Mouse (Mus musculus) gastrocnemius, adult 2 months (tissue): ENCODE results near the gene Taf6. TPM values are rescaled to one million over a fixed set of nuclear protein-coding genes. Genes with fewer than 3 reads are reported as not detected.
A peak's percentile ranks its signal among the peaks of the same experiment; 100 is the strongest.

Experiments used
- DNase-seq: peaks from one replicate; pipeline ENCODE4 v3.0.0; 2022
- H3K27ac ChIP-seq: fragments of 200-600 bp; 2 replicates; pipeline ENCODE4 v1.8.1; 2022; ENCODE audit warnings: mild to moderate bottlenecking
- H3K4me3 ChIP-seq: fragments of 200-600 bp; 2 replicates; pipeline ENCODE4 v1.8.1; 2022; ENCODE audit warnings: mild to moderate bottlenecking, moderate library complexity
- CTCF ChIP-seq: fragments of 200-600 bp; IDR thresholded peaks from 2 replicates; pipeline ENCODE4 v1.8.1; 2022; ENCODE audit warnings: antibody characterized with exemption, mild to moderate bottlenecking, moderate library complexity
- intact Hi-C: fragments of 180-260 bp; cut with DNase I; formaldehyde crosslinking; loops from one replicate; pipeline ENCODE4 v1.15.1; 2025
- microRNA-seq: library from miRNA; unstranded; fragments of <30 nt; microRNA quantifications from one replicate; pipeline ENCODE4 v1.2.0, GENCODE M21; 2021
- total RNA-seq, 2 experiments: library from RNA; stranded (reverse); gene quantifications; 2 replicates each; pipeline ENCODE4 v1.2.3; 2021

Gene Taf6
- total RNA-seq, 2 experiments from 2014 or later: 30.5 to 33.1 TPM

- intact Hi-C loops: no loop called here
- no peak overlapping the region for H3K27ac ChIP-seq
- DNase-seq: no peak
- no peak overlapping the region for H3K4me3 ChIP-seq
- no peak for TF ChIP-seq CTCF
Measured at GRCm38 (mm10) chr5:138163610-138164009, 23.6 kb downstream of the Taf6 start.

DNA sequence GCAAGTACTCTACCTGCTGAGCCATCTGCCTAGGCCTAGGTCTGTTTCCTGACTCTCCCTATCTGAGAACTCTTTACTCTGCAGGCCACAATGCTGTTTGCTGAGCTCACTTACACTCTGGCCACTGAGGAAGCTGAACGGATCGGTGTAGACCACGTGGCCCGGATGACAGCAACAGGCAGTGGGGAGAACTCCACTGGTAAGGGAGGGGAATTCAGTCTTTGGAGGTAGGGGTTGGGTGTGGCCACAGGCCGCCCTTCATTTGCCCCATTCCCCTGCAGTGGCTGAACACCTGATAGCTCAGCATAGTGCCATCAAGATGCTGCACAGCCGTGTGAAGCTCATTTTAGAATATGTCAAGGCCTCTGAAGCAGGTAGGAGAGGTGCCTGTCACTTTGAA is 24.2 kb downstream of the Taf6 start:
- Histone ChIP-seq H3K4me3 (no peak overlapping the region), H3K27ac (no peak overlapping the region)
- TF ChIP-seq CTCF: no peak
- DNase-seq: no peak
- intact Hi-C loops: no loop called here

- Histone ChIP-seq H3K27ac (peak within 1 kb of the TSS; percentile 83), H3K4me3 (peak within 1 kb of the TSS; percentile 87)
- peak; percentile 96 for DNase-seq
- TF ChIP-seq CTCF: no peak
- intact Hi-C loops: no loop called here
Measured at GRCm38 (mm10) chr5:138160842-138161665, 26.2 kb downstream of the Taf6 start, which contains the start of gene Cops6. TSS of gene Cops6 (plus strand) at chr5:138161071.

GRCm38 (mm10) chr5:138160224-138160762 is 27.0 kb downstream of the Taf6 start:
- intact Hi-C loops: no loop called here
- no peak for DNase-seq
- Histone ChIP-seq H3K27ac (peak overlapping the region; percentile 83), H3K4me3 (peak overlapping the region; percentile 87)
- TF ChIP-seq CTCF: no peak

- peak; percentile 88 for TF ChIP-seq CTCF
- intact Hi-C loops: loop anchor here (1.0 to 5.0 kb wide), 2 partner anchors 38 to 68 kb away; partner anchors contain the start of gene Zkscan1
- Histone ChIP-seq H3K4me3 (peak within 1 kb of the TSS; percentile 84), H3K27ac (peak within 1 kb of the TSS; percentile 96)
- DNase-seq: peak; percentile 88
Measured at GRCm38 (mm10) chr5:138155443-138155976, 31.7 kb downstream of the Taf6 start, which contains the start of gene Zfp113. TSS of gene Zfp113 (minus strand) at chr5:138155744.

GRCm38 (mm10) chr5:138154390-138154789 is 32.9 kb downstream of the Taf6 start:
- TF ChIP-seq CTCF: no peak
- intact Hi-C loops: no loop called here
- Histone ChIP-seq H3K4me3 (peak overlapping the region; percentile 84), H3K27ac (no peak overlapping the region; the same call in 1 of the 2 replicates)
- DNase-seq: no peak

- Histone ChIP-seq H3K4me3 (no peak overlapping the region), H3K27ac (no peak overlapping the region)
- DNase-seq: no peak
- intact Hi-C loops: no loop called here
- no peak for TF ChIP-seq CTCF
Measured at GRCm38 (mm10) chr5:138138585-138138984, 48.7 kb downstream of the Taf6 start.

DNA sequence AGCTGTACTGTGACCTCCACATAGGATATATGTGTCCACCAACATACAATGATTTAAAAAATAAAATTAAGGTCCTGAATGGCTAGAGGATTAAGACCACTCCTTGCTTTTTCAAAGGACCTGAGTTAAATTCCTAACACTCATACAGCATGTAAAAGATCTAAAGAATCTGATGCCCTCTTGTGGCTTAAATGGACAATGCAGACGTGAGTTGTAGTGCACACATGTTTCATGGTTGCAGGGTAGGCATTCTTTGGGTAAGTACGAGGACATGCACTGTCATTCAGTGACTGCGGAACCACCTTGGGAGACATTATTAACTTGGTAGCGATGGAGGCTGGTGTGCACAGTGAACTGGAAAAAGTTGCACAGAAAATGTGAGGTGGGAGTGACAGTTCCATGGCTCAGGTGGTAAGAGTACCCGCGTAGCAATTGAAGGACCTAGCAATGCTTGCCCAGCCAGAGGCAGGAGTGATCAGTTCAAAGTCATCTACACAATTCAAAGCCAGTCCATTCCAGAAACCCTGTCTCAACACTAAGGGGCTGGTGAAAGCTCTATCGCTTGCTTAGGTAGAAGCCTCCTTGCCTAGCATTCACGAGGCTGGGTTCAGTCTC is 49.2 kb downstream of the Taf6 start:
- peak; percentile 65 for TF ChIP-seq CTCF
- intact Hi-C loops: no loop called here
- no peak for DNase-seq
- H3K4me3 ChIP-seq: no peak overlapping the region
- no peak overlapping the region for H3K27ac ChIP-seq

DNA sequence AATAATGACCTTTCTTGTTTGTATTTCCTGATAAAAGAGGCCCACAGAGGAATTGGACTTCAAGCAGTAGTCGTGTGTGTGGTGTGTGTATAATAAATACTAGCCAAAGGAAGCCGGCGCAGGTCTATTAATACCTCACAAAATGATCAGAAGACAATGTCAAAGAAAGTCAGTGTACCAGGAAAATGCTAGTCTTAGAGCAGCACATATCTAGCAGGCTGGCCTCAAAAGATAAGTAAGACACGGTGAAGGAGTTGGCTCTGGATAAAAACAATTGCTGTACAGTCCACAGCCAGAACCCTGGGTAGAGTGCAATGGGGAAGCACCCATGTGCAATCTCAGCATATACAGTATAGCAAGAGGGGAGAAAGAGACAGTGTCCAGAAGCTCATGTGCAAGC is 50.0 kb downstream of the Taf6 start:
- TF ChIP-seq CTCF: no peak
- H3K27ac ChIP-seq: no peak overlapping the region
- intact Hi-C loops: no loop called here
- H3K4me3 ChIP-seq: no peak overlapping the region
- DNase-seq: no peak

- H3K27ac ChIP-seq: no peak overlapping the region
- TF ChIP-seq CTCF: no peak
- no peak overlapping the region for H3K4me3 ChIP-seq
- intact Hi-C loops: no loop called here
- DNase-seq: no peak
Measured at GRCm38 (mm10) chr5:138132425-138133064, 54.7 kb downstream of the Taf6 start.

Small RNAs within 50 kb of the gene (microRNA-seq; reads per million reads assigned to microRNA genes)
- gene Mir106b: 966 reads per million, percentile 76 among the genes with 10 or more reads in this experiment
- gene Mir25: 324 reads per million, percentile 61 among the genes with 10 or more reads in this experiment
- 2,121 reads per million, percentile 83 among the genes with 10 or more reads in this experiment for gene Mir93

Other genes with a start within 250 kb of the Taf6 start
- under 1 TPM; 0.31 to 0.51 TPM for gene Gjc3, start 224.4 kb downstream of the Taf6 start, total RNA-seq
- not detected for gene Azgp1, start 205.9 kb downstream of the Taf6 start, total RNA-seq
- gene Smok3a, start 166.2 kb downstream of the Taf6 start, total RNA-seq: not detected
- gene Smok3b, start 166.0 kb downstream of the Taf6 start, total RNA-seq: not detected
- gene Smok3c, start 134.3 kb downstream of the Taf6 start, total RNA-seq: not detected
- gene Zkscan1, start 102.4 kb downstream of the Taf6 start, total RNA-seq: 10 to 100 TPM; 10.7 to 10.8 TPM
- gene Zscan21, start 70.5 kb downstream of the Taf6 start, total RNA-seq: 10 to 100 TPM; 12.7 to 17.0 TPM
- 1 to 10 TPM; 3.7 to 6.9 TPM for gene Zfp113, start 31.7 kb downstream of the Taf6 start, total RNA-seq
- gene Cops6, start 26.4 kb downstream of the Taf6 start, total RNA-seq: 100 to 1,000 TPM in 1 of 2 experiments, 10 to 100 TPM in 1; 97.7 to 111 TPM
- gene Ap4m1, start 15.4 kb downstream of the Taf6 start, total RNA-seq: 10 to 100 TPM in 1 of 2 experiments, 1 to 10 TPM in 1; 8.4 to 10.3 TPM
- gene Mcm7, start 15.0 kb downstream of the Taf6 start, total RNA-seq: 1 to 10 TPM; 8.6 to 9.0 TPM
- 1 to 10 TPM; 2.3 to 4.2 TPM for gene Cnpy4, start within 50 bp of the Taf6 start, total RNA-seq
- gene Mblac1, start 6.9 kb upstream of the Taf6 start, total RNA-seq: 1 to 10 TPM; 1.3 to 1.4 TPM
- under 1 TPM; 0.26 to 0.28 TPM for gene Nxpe5, start 38.4 kb upstream of the Taf6 start, total RNA-seq
- 10 to 100 TPM; 51.7 to 53.8 TPM for gene Lamtor4, start 68.0 kb upstream of the Taf6 start, total RNA-seq
- 1 to 10 TPM; 2.3 to 2.6 TPM for gene BC037034, start 76.6 kb upstream of the Taf6 start, total RNA-seq
- gene Gal3st4, start 85.4 kb upstream of the Taf6 start, total RNA-seq: under 1 TPM; 0.13 to 0.42 TPM
- gene Gm43720, start 92.5 kb upstream of the Taf6 start, total RNA-seq: not detected
- under 1 TPM in 1 of 2 experiments, not detected in 1; 0.06 TPM for gene Gpc2, start 92.6 kb upstream of the Taf6 start, total RNA-seq
- gene Stag3, start 92.8 kb upstream of the Taf6 start, total RNA-seq: not detected
- not detected for gene Pvrig, start 154.5 kb upstream of the Taf6 start, total RNA-seq